Mouse (Mus musculus): ENCODE results near the gene Ptges3l. TPM values are rescaled to one million over a fixed set of nuclear protein-coding genes. Genes with fewer than 3 reads are reported as not detected.
A peak's percentile ranks its signal among the peaks of the same experiment; 100 is the strongest.

Ptges3l gene
- polyA plus RNA-seq, 1 experiment from 2014 or later, result 35.5 TPM

DNA sequence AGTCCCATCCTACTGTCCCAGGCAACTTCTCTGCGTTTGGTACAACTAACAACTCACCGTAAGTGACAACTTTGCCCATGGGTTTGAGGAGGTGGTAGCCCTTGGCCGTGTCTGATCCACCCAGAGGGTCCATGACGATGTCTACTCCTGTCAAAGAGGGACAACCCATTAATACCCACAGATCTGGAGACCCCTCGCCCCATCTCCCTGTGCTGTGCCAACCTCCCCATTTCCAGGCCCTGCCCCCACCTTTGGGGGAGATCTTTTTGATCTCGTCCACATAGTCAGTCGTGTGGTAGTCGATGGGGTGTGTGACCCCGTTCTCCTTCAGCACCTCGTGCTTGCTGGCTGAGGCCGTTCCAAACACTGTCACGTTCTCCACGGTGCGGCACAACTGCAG, 37.0 kb upstream of the Ptges3l start:
- Histone ChIP-seq H3K36me3 (ENCODE audit: control insufficient read depth, insufficient read depth, low read length) (peaks cover 51% of the 10 kb centered on the region), H3K4me1 (ENCODE audit: control insufficient read depth, insufficient read depth, low read length) (peaks cover 14% of the 10 kb centered on the region), H3K9ac (ENCODE audit: low read depth, low read length) (no peak overlapping the region), H3K4me3 (ENCODE audit: low read depth, low read length) (no peak overlapping the region), H3K9me3 (ENCODE audit: control insufficient read depth, low read length) (no peaks in the 10 kb centered on the region), H3K27ac (replicated peaks; ENCODE audit: low read depth, low read length) (no peak overlapping the region), H3K27me3 (replicated peaks; ENCODE audit: control insufficient read depth, insufficient read depth, low read length) (no peaks in the 10 kb centered on the region), H3K4me2 (ENCODE audit: low read depth, low read length) (no peak overlapping the region)
- no peak for ATAC-seq (ENCODE audit: low read depth)
- no peak for DNase-seq (ENCODE audit: low spot score)
- 89% methylated on average over 14 of the region's 14 CpGs for WGBS

DNA sequence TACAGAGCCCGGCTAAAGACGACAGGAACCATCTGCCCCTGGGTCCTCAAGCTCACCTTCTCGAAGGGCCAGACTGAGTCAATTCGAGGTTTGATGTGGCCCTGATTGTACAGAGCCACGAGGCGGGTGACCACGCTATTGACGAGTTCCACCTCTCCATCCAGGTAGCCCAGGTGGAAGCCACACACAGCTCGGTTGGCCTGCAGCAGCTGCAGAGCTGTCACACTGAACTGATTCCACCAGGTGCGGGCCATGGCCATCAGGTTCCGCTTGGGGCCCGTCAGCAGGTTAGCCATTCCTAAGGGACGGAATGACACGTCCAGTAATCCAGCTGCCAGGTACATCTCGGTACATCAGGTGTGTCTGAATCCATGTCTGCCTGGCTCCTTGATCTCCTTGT, 35.2 kb upstream of the Ptges3l start:
- DNase-seq (ENCODE audit: low spot score), result no peak
- no peak overlapping the region for H3K9ac ChIP-seq (ENCODE audit: low read depth, low read length)
- no peak for ATAC-seq (ENCODE audit: low read depth)
- H3K27ac ChIP-seq (replicated peaks; ENCODE audit: low read depth, low read length), result no peak overlapping the region
- no peaks in the 10 kb centered on the region for H3K9me3 ChIP-seq (ENCODE audit: control insufficient read depth, low read length)
- H3K27me3 ChIP-seq (replicated peaks; ENCODE audit: control insufficient read depth, insufficient read depth, low read length), result no peaks in the 10 kb centered on the region
- peaks cover 14% of the 10 kb centered on the region for H3K4me1 ChIP-seq (ENCODE audit: control insufficient read depth, insufficient read depth, low read length)
- peaks cover 51% of the 10 kb centered on the region for H3K36me3 ChIP-seq (ENCODE audit: control insufficient read depth, insufficient read depth, low read length)
- 84% methylated on average over 15 of the region's 15 CpGs for WGBS
- no peak overlapping the region for H3K4me3 ChIP-seq (ENCODE audit: low read depth, low read length)
- H3K4me2 ChIP-seq (ENCODE audit: low read depth, low read length), result no peak overlapping the region

DNA sequence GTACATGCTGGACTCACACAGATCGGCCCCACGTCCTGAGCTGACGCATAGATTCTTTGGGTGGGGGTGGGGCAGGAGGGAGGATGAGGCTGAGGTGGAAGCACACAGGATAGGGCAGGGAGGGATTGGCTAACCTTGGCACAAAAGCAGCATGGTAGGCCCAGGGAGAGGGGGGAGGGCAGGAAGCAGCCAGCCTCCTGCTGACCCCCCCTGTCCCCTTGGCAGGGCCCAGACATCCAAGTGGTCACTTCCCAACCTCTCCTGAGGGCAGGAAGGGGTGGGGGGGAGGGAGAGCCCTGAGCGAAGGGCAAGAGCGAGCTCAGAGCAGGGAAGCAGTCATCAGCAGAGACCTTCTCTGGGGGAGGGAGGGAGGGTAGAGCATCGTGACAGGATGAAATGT, 34.6 kb upstream of the Ptges3l start:
- Histone ChIP-seq H3K4me1 (ENCODE audit: control insufficient read depth, insufficient read depth, low read length) (peaks cover 14% of the 10 kb centered on the region), H3K27me3 (replicated peaks; ENCODE audit: control insufficient read depth, insufficient read depth, low read length) (no peaks in the 10 kb centered on the region), H3K9me3 (ENCODE audit: control insufficient read depth, low read length) (no peaks in the 10 kb centered on the region), H3K36me3 (ENCODE audit: control insufficient read depth, insufficient read depth, low read length) (peaks cover 51% of the 10 kb centered on the region), H3K27ac (replicated peaks; ENCODE audit: low read depth, low read length) (no peak overlapping the region), H3K9ac (ENCODE audit: low read depth, low read length) (peak overlapping the region; percentile 3; the same call in 1 of the 2 replicates), H3K4me3 (ENCODE audit: low read depth, low read length) (no peak overlapping the region), H3K4me2 (ENCODE audit: low read depth, low read length) (no peak overlapping the region)
- DNase-seq (ENCODE audit: low spot score) (no peak), ATAC-seq (ENCODE audit: low read depth) (no peak)
- 39% methylated on average over 6 of the region's 6 CpGs for WGBS

DNA sequence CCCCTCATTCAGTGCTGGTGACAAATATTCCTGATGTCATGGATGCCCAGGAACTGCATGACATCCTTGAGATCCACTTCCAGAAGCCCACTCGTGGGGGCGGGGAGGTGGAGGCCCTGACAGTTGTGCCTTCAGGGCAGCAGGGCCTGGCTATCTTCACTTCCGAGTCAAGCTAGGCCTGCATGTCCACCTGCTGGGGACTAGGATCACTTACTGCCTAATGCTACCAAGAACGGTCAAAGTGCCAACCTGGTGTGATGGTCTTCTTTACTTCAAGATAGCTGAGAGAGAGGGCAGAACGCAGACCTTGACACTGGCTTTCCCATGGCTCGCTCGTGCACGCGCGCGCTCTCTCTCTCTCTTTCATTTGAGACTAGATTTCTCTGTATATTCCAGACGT, 33.1 kb upstream of the Ptges3l start:
- H3K27ac ChIP-seq (replicated peaks; ENCODE audit: low read depth, low read length), result no peak overlapping the region
- no peak overlapping the region for H3K9ac ChIP-seq (ENCODE audit: low read depth, low read length)
- no peak overlapping the region for H3K4me3 ChIP-seq (ENCODE audit: low read depth, low read length)
- WGBS, result 82% methylated on average over 12 of the region's 12 CpGs
- no peak for DNase-seq (ENCODE audit: low spot score)
- ATAC-seq (ENCODE audit: low read depth), result no peak
- peaks cover 51% of the 10 kb centered on the region for H3K36me3 ChIP-seq (ENCODE audit: control insufficient read depth, insufficient read depth, low read length)
- no peaks in the 10 kb centered on the region for H3K27me3 ChIP-seq (replicated peaks; ENCODE audit: control insufficient read depth, insufficient read depth, low read length)
- H3K4me2 ChIP-seq (ENCODE audit: low read depth, low read length), result no peak overlapping the region
- peaks cover 7% of the 10 kb centered on the region; the same call in 1 of the 2 replicates for H3K4me1 ChIP-seq (ENCODE audit: control insufficient read depth, insufficient read depth, low read length)
- no peaks in the 10 kb centered on the region for H3K9me3 ChIP-seq (ENCODE audit: control insufficient read depth, low read length)

DNA sequence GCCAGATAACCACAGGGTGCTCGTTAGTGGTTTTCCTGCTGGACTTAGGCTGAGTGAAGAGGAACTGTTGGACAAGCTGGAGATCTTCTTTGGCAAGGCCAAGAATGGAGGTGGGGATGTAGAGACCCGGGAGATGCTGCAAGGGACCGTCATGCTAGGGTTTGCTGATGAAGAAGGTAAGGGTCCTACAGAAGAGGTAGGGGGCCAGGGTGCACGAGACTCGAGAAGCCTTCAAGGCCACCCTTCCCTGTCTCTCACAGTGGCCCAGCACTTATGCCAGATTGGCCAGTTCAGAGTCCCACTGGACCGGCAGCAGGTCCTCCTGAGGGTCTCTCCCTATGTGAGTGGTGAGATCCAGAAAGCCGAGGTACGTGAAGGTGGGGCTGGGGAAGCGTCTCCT, 32.5 kb upstream of the Ptges3l start:
- no peak for DNase-seq (ENCODE audit: low spot score)
- Histone ChIP-seq H3K9me3 (ENCODE audit: control insufficient read depth, low read length) (no peaks in the 10 kb centered on the region), H3K9ac (ENCODE audit: low read depth, low read length) (no peak overlapping the region), H3K36me3 (ENCODE audit: control insufficient read depth, insufficient read depth, low read length) (peaks cover 47% of the 10 kb centered on the region), H3K4me1 (ENCODE audit: control insufficient read depth, insufficient read depth, low read length) (0 out of 2 replicates have a peak, but pooled peaks cover 6% of the 10 kb centered on the region), H3K4me3 (ENCODE audit: low read depth, low read length) (no peak overlapping the region), H3K4me2 (ENCODE audit: low read depth, low read length) (no peak overlapping the region), H3K27ac (replicated peaks; ENCODE audit: low read depth, low read length) (no peak overlapping the region), H3K27me3 (replicated peaks; ENCODE audit: control insufficient read depth, insufficient read depth, low read length) (no peaks in the 10 kb centered on the region)
- ATAC-seq (ENCODE audit: low read depth), result no peak
- WGBS, result 88% methylated on average over 9 of the region's 9 CpGs

DNA sequence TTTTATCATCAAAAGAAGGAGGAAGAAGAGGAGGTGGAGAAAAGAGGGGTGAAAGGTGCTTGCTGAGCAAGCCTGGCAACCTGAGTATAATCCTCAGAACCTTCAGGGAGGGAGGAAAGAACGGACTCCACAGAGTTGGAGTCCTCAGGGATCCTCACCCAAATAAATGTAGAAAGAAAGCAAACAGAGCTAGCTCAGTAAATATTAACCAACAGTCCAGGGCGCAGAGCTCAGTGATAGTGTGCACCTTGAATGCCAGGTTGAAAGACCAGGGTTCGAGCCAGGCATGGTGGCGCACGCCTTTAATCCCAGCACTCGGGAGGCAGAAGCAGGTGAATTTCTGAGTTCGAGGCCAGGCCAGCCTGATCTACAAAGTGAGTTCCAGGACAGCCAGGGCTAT, 30.5 kb upstream of the Ptges3l start:
- 84% methylated on average over 7 of the region's 7 CpGs for whole genome bisulfite sequencing
- Histone ChIP-seq H3K36me3 (ENCODE audit: control insufficient read depth, insufficient read depth, low read length) (peaks cover 30% of the 10 kb centered on the region; the same call in 1 of the 2 replicates), H3K27me3 (replicated peaks; ENCODE audit: control insufficient read depth, insufficient read depth, low read length) (no peaks in the 10 kb centered on the region), H3K9me3 (ENCODE audit: control insufficient read depth, low read length) (no peaks in the 10 kb centered on the region), H3K4me1 (ENCODE audit: control insufficient read depth, insufficient read depth, low read length) (0 out of 2 replicates have a peak, but pooled peaks cover 6% of the 10 kb centered on the region), H3K4me3 (ENCODE audit: low read depth, low read length) (no peak overlapping the region), H3K4me2 (ENCODE audit: low read depth, low read length) (no peak overlapping the region), H3K9ac (ENCODE audit: low read depth, low read length) (no peak overlapping the region), H3K27ac (replicated peaks; ENCODE audit: low read depth, low read length) (no peak overlapping the region)
- ATAC-seq (ENCODE audit: low read depth), result no peak
- no peak for DNase-seq (ENCODE audit: low spot score)

DNA sequence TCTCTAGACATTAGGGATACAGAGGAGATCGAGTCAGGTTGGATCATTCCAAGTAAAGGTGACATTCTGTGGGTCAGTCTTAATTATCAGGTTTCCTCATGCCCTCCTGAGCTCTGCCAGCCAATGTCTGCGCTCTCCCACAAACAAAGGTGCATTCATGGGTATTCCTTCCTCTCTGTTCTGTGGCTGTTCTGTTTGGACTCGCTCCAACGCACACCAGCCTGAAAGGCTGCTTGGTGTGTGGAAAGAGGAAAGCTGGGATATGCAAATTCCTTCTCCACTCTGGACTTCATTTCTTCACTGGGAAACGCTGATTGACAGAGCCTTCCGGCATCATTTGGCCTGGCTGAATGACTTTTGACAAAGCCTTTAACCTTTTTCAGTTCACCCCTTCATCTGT, 29.6 kb upstream of the Ptges3l start:
- 0 out of 2 replicates have a peak overlapping the region, but pooled peaks have one; percentile 15 for H3K27ac ChIP-seq (replicated peaks; ENCODE audit: low read depth, low read length)

DNA sequence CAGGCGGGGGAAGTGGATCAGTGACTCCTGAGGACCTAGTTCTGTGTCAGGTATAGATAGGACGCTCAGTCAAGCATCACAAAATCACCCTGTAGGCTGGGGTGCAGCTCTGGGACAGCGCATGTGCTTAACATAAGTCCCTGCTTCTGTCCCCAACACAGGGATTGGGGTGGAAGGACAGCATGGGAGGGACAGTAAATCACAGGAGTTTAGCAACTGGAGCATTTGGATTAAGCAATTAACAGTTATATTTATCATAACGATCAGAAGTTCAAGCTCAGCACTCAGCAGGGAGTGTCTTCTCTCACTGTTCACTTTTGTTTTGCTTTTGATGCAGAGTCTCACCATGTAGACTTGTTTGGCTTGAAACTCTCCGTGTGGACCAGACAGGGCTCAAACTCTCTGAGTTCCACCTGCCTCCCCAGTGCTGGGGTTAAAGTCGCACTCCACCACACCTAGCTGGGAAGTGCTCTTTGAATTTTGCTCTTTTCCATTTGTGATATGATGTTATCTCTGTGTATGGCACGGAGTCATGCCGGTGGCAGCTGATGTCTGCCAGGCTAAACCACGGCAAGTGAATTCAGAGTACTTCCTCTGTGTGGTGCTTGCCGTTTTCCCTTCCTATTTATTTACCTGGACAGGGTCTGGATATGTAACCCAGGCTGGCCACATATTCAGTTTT, 27.1 kb upstream of the Ptges3l start:
- H3K4me3 ChIP-seq (ENCODE audit: low read depth, low read length), result no peak overlapping the region
- 0 out of 2 replicates have a peak, but pooled peaks cover 6% of the 10 kb centered on the region for H3K4me1 ChIP-seq (ENCODE audit: control insufficient read depth, insufficient read depth, low read length)
- no peaks in the 10 kb centered on the region for H3K27me3 ChIP-seq (replicated peaks; ENCODE audit: control insufficient read depth, insufficient read depth, low read length)
- no peak overlapping the region for H3K4me2 ChIP-seq (ENCODE audit: low read depth, low read length)
- ATAC-seq (ENCODE audit: low read depth) (no peak), DNase-seq (ENCODE audit: low spot score) (no peak)
- WGBS, result 72% methylated on average over 10 of the region's 10 CpGs
- H3K27ac ChIP-seq (replicated peaks; ENCODE audit: low read depth, low read length), result no peak overlapping the region
- no peaks in the 10 kb centered on the region for H3K9me3 ChIP-seq (ENCODE audit: control insufficient read depth, low read length)
- no peak overlapping the region for H3K9ac ChIP-seq (ENCODE audit: low read depth, low read length)
- H3K36me3 ChIP-seq (ENCODE audit: control insufficient read depth, insufficient read depth, low read length), result no peaks in the 10 kb centered on the region

More for the DNA sequence above, 29.6 kb upstream of the Ptges3l start:
- H3K4me2 ChIP-seq (ENCODE audit: low read depth, low read length), result no peak overlapping the region
- 0 out of 2 replicates have a peak, but pooled peaks cover 6% of the 10 kb centered on the region for H3K4me1 ChIP-seq (ENCODE audit: control insufficient read depth, insufficient read depth, low read length)
- no peak overlapping the region for H3K9ac ChIP-seq (ENCODE audit: low read depth, low read length)
- no peaks in the 10 kb centered on the region for H3K27me3 ChIP-seq (replicated peaks; ENCODE audit: control insufficient read depth, insufficient read depth, low read length)
- ATAC-seq (ENCODE audit: low read depth) (peak; percentile 56; the same call in 1 of the 2 replicates), DNase-seq (ENCODE audit: low spot score) (peak; percentile 72)
- no peak overlapping the region for H3K4me3 ChIP-seq (ENCODE audit: low read depth, low read length)
- H3K36me3 ChIP-seq (ENCODE audit: control insufficient read depth, insufficient read depth, low read length), result peaks cover 22% of the 10 kb centered on the region; the same call in 1 of the 2 replicates
- WGBS, result 30% methylated on average over 6 of the region's 6 CpGs
- no peaks in the 10 kb centered on the region for H3K9me3 ChIP-seq (ENCODE audit: control insufficient read depth, low read length)

DNA sequence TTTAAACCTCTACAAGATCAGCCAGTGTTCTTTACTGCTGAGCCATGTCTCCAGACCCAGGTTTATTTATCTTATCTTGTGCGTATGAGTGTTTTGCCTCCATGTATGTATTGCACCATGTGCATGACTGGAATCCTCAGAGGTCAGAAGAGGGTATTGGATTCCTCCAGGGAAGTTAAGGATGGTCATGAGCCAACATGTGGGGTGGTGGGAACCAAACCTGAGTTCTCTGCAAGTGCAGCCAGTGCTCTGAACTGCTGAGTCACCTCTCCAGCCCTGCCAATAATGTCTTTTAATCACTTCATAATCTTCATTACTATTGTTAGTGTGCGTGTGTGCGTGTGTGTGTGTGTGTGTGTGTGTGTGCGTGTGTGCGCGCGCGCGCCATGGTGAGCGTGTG, 26.4 kb upstream of the Ptges3l start:
- H3K4me2 ChIP-seq (ENCODE audit: low read depth, low read length), result no peak overlapping the region
- no peaks in the 10 kb centered on the region for H3K9me3 ChIP-seq (ENCODE audit: control insufficient read depth, low read length)
- WGBS, result 85% methylated on average over 10 of the region's 10 CpGs
- no peak overlapping the region for H3K9ac ChIP-seq (ENCODE audit: low read depth, low read length)
- ATAC-seq (ENCODE audit: low read depth) (no peak), DNase-seq (ENCODE audit: low spot score) (no peak)
- H3K4me1 ChIP-seq (ENCODE audit: control insufficient read depth, insufficient read depth, low read length), result 0 out of 2 replicates have a peak, but pooled peaks cover 6% of the 10 kb centered on the region
- H3K36me3 ChIP-seq (ENCODE audit: control insufficient read depth, insufficient read depth, low read length), result no peaks in the 10 kb centered on the region
- H3K27ac ChIP-seq (replicated peaks; ENCODE audit: low read depth, low read length), result no peak overlapping the region
- no peaks in the 10 kb centered on the region for H3K27me3 ChIP-seq (replicated peaks; ENCODE audit: control insufficient read depth, insufficient read depth, low read length)
- H3K4me3 ChIP-seq (ENCODE audit: low read depth, low read length), result no peak overlapping the region
